7 mouse cellular contexts compared by ENCODE assay signal in genomic region chr6:91059711-91060110, GRCm38 (mm10). TPM values are rescaled to one million over a fixed set of nuclear protein-coding genes. Genes with fewer than 3 reads are reported as not detected.
DNase-seq lines count a peak whose midpoint lies in the region; ATAC-seq and TF ChIP-seq lines count a peak whose summit lies in the region.

No protein-coding gene starts in this region.

- H3K27ac ChIP-seq in bone marrow, adult 2 months (ENCODE audit: control insufficient read depth, insufficient read depth, low read depth, low read length, poor library complexity): no peak overlapping the region
- H3K27ac ChIP-seq in embryonic fibroblast, embryonic 13.5 days (ENCODE audit: insufficient read depth, low read length): no peak overlapping the region
- no peak overlapping the region for H3K27ac ChIP-seq in lung, embryonic 15.5 days

- TF ChIP-seq POLR2A in bone marrow, adult 2 months (IDR thresholded peaks at IDR 0.05; ENCODE audit: borderline replicate concordance, control insufficient read depth, low read depth, low read length): no peak
- TF ChIP-seq POLR2A in embryonic fibroblast, embryonic 13.5 days (IDR thresholded peaks at IDR 0.05; ENCODE audit: low read depth, low read length): no peak

- H3K27me3 ChIP-seq in lung, embryonic 15.5 days: no peaks in the 10 kb centered on the region

- H3K4me3 ChIP-seq in bone marrow, adult 2 months (replicated peaks; ENCODE audit: control insufficient read depth, low read depth, low read length): no peak overlapping the region
- H3K4me3 ChIP-seq in embryonic fibroblast, embryonic 13.5 days (ENCODE audit: insufficient read depth, low read length): no peak overlapping the region
- H3K4me3 ChIP-seq in lung, embryonic 15.5 days: no peak overlapping the region

- ATAC-seq in lung, embryonic 15.5 days (ENCODE audit: borderline replicate concordance, extremely low read depth, low FRiP score, low TSS enrichment): 0 out of 2 replicates have a peak, but pooled peaks have one; percentile 21

- H3K4me2 ChIP-seq in lung, embryonic 15.5 days: no peak overlapping the region

- peak; percentile 83 for TF ChIP-seq CTCF in bone marrow, adult 2 months (IDR thresholded peaks at IDR 0.05; ENCODE audit: control insufficient read depth, insufficient read depth, low read length)
- TF ChIP-seq CTCF in embryonic fibroblast, embryonic 13.5 days (IDR thresholded peaks at IDR 0.05; ENCODE audit: borderline replicate concordance, insufficient read depth, low read length): peak; percentile 67; the same call in 1 of the 2 replicates

- no peaks in the 10 kb centered on the region for H3K4me1 ChIP-seq in bone marrow, adult 2 months (ENCODE audit: control insufficient read depth, insufficient read depth, low read length)
- no peaks in the 10 kb centered on the region for H3K4me1 ChIP-seq in embryonic fibroblast, embryonic 13.5 days (ENCODE audit: control insufficient read depth, insufficient read depth, low read length)
- H3K4me1 ChIP-seq in lung, embryonic 15.5 days: no peaks in the 10 kb centered on the region

- DNase-seq in 3T3-L1 (ENCODE audit: low read depth, low spot score): peak; percentile 60
- DNase-seq in A20 (ENCODE audit: low read depth, low spot score): peak; percentile 46
- peak; percentile 21 for DNase-seq in kidney, adult 11 months
- peak; percentile 22 for DNase-seq in spleen, adult 12 weeks (ENCODE audit: low spot score)

- 66% methylated on average over 2 of the region's 2 CpGs for WGBS in bone marrow, adult 2 months
- WGBS in lung, embryonic 15.5 days: 53% methylated on average over 2 of the region's 2 CpGs

- no peak overlapping the region for H3K9ac ChIP-seq in lung, embryonic 15.5 days

- no peaks in the 10 kb centered on the region for H3K9me3 ChIP-seq in lung, embryonic 15.5 days

- no peaks in the 10 kb centered on the region for H3K36me3 ChIP-seq in lung, embryonic 15.5 days

RNA-seq across cellular contexts. Expression of gene Nup210, which starts 56.9 kb away (rescaled TPM):
- polyA plus RNA-seq in bone marrow, adult 2 months (2011; ENCODE audit: insufficient read depth, insufficient read length, low replicate concordance, missing spikeins): 58.4 and 111 TPM in 2 replicates
- 1.3 TPM in 1 of 2 replicates, not detected in the other for polyA plus RNA-seq in embryonic fibroblast, embryonic 13.5 days (2011; ENCODE audit: insufficient read length, low read depth, missing spikeins)
- polyA plus RNA-seq in lung, embryonic 15.5 days (2015; fragmentation: Nextera tagmentation; extraction: Ambion mirVana): 25.7 and 27.5 TPM in 2 replicates

Comparison
In these comparisons a context has a peak if more than half of its experiments do, and no peak if none do; other contexts are left out.
1. RNA of gene Nup210, which starts 56.9 kb away (polyA plus RNA-seq): 58.4 to 111 TPM in bone marrow, adult 2 months and 25.7 to 27.5 TPM in lung, embryonic 15.5 days; 1.3 TPM in embryonic fibroblast, embryonic 13.5 days; every median in the first group is over 10 times any median in the second.
2. Peak in every context shown above with its lines, with median percentiles within 50 percentile points of each other: DNase-seq.